In genomic region chr17:82930738-82931137, GRCm38 (mm10) we compare ENCODE assay signal across 8 mouse cellular contexts.
"Had no signal": no experiment of that assay in that cellular context is flagged by ENCODE, and none has a peak within 500 bp of the region (broad histone marks: within the 10 kb centered on the region; RNA-seq: fewer than 3 reads in every experiment).

No protein-coding gene starts in this region.

- DNase-seq: kidney, adult 18-20 months; kidney, postnatal 10 days; kidney, postnatal 4 days; liver; liver, embryonic 13.5 days; liver, postnatal 0 days; lung, postnatal 14 days; thymus, postnatal 36 days had no signal
